Comparison of ENCODE assay signal across 16 mouse cellular contexts in genomic region chr12:32929831-32930513, GRCm38 (mm10). TPM values are rescaled to one million over a fixed set of nuclear protein-coding genes. Genes with fewer than 3 reads are reported as not detected.
DNase-seq lines count a peak whose midpoint lies in the region; ATAC-seq lines count a peak whose summit lies in the region.
"Had no signal": no experiment of that assay in that cellular context is flagged by ENCODE, and none has a peak within 500 bp of the region (broad histone marks: within the 10 kb centered on the region; RNA-seq: fewer than 3 reads in every experiment).

No protein-coding gene starts in this region.

- H3K4me3 ChIP-seq in lung, embryonic 16.5 days (ENCODE audit: low read length): no peak overlapping the region
- H3K4me3 ChIP-seq in intestine, embryonic 15.5 days (replicated peaks): no peak overlapping the region
- no peak overlapping the region for H3K4me3 ChIP-seq in stomach, embryonic 15.5 days (replicated peaks)
- H3K4me3 ChIP-seq: embryonic facial prominence, embryonic 13.5 days; heart, embryonic 13.5 days; hindbrain, embryonic 10.5 days; layer of hippocampus, adult 2 months; left cerebral cortex, adult 2 months had no signal

- 60% methylated on average over 11 of the region's 11 CpGs for whole genome bisulfite sequencing in lung, embryonic 16.5 days
- 69% methylated on average over 11 of the region's 11 CpGs for WGBS in intestine, embryonic 15.5 days
- 74% methylated on average over 11 of the region's 11 CpGs for WGBS in stomach, embryonic 15.5 days

- no peaks in the 10 kb centered on the region for H3K27me3 ChIP-seq in lung, embryonic 16.5 days (ENCODE audit: control insufficient read depth, insufficient read depth, low read depth, low read length)
- H3K27me3 ChIP-seq in intestine, embryonic 15.5 days (replicated peaks): no peaks in the 10 kb centered on the region
- H3K27me3 ChIP-seq in stomach, embryonic 15.5 days (replicated peaks): no peaks in the 10 kb centered on the region
- H3K27me3 ChIP-seq: embryonic facial prominence, embryonic 13.5 days had no signal

- no peaks in the 10 kb centered on the region for H3K36me3 ChIP-seq in lung, embryonic 16.5 days (ENCODE audit: control insufficient read depth, insufficient read depth, low read length)
- no peaks in the 10 kb centered on the region for H3K36me3 ChIP-seq in intestine, embryonic 15.5 days
- no peaks in the 10 kb centered on the region for H3K36me3 ChIP-seq in stomach, embryonic 15.5 days
- H3K36me3 ChIP-seq: embryonic facial prominence, embryonic 13.5 days; heart, embryonic 13.5 days; hindbrain, embryonic 10.5 days had no signal

- H3K27ac ChIP-seq in lung, embryonic 16.5 days (ENCODE audit: low read length): peak overlapping the region; percentile 48; the same call in 1 of the 2 replicates
- H3K27ac ChIP-seq in intestine, embryonic 15.5 days: peak overlapping the region; percentile 48
- H3K27ac ChIP-seq in stomach, embryonic 15.5 days: no peak overlapping the region
- H3K27ac ChIP-seq: embryonic facial prominence, embryonic 13.5 days; heart, embryonic 13.5 days; hindbrain, embryonic 10.5 days; layer of hippocampus, adult 2 months; left cerebral cortex, adult 2 months had no signal

- no peaks in the 10 kb centered on the region for H3K9me3 ChIP-seq in lung, embryonic 16.5 days (ENCODE audit: control insufficient read depth, low read length)
- no peaks in the 10 kb centered on the region for H3K9me3 ChIP-seq in intestine, embryonic 15.5 days
- no peaks in the 10 kb centered on the region for H3K9me3 ChIP-seq in stomach, embryonic 15.5 days
- H3K9me3 ChIP-seq: embryonic facial prominence, embryonic 13.5 days; heart, embryonic 13.5 days; hindbrain, embryonic 10.5 days had no signal

- peaks cover 7% of the 10 kb centered on the region for H3K4me1 ChIP-seq in lung, embryonic 16.5 days (replicated peaks; ENCODE audit: control insufficient read depth, insufficient read depth, low read length)
- H3K4me1 ChIP-seq in intestine, embryonic 15.5 days (replicated peaks): 0 out of 2 replicates have a peak, but pooled peaks cover 9% of the 10 kb centered on the region
- H3K4me1 ChIP-seq in stomach, embryonic 15.5 days: 0 out of 2 replicates have a peak, but pooled peaks cover 6% of the 10 kb centered on the region

- H3K4me2 ChIP-seq in lung, embryonic 16.5 days (ENCODE audit: low read depth, low read length): no peak overlapping the region
- H3K4me2 ChIP-seq in intestine, embryonic 15.5 days (replicated peaks): no peak overlapping the region
- H3K4me2 ChIP-seq in stomach, embryonic 15.5 days: no peak overlapping the region
- H3K4me2 ChIP-seq: embryonic facial prominence, embryonic 13.5 days; heart, embryonic 13.5 days had no signal

- ATAC-seq in lung, embryonic 16.5 days (ENCODE audit: low read depth): 0 out of 2 replicates have a peak, but pooled peaks have one; percentile 26
- peak; percentile 94 for ATAC-seq in intestine, embryonic 15.5 days
- peak; percentile 68 for ATAC-seq in stomach, embryonic 15.5 days (ENCODE audit: insufficient read depth, low FRiP score, low read depth)
- no peak for ATAC-seq in cerebellum, adult (ENCODE audit: insufficient number of reproducible peaks, low FRiP score, low TSS enrichment)

- no peak for DNase-seq in lung, postnatal 25 days (ENCODE audit: low spot score)
- DNase-seq in kidney, postnatal 25 days: peak; percentile 43 to 80
- no peak for DNase-seq in ovary, postnatal 10 days (ENCODE audit: low spot score)
- no peak for DNase-seq in thymus, postnatal 10 days (ENCODE audit: low spot score in 2 of 2)
- DNase-seq: adrenal gland, postnatal 36 days; right cerebral cortex, adult 18-20 months; thymus, postnatal 14 days had no signal

- no peak overlapping the region for H3K9ac ChIP-seq in lung, embryonic 16.5 days (ENCODE audit: low read length)
- H3K9ac ChIP-seq in intestine, embryonic 15.5 days: no peak overlapping the region
- no peak overlapping the region for H3K9ac ChIP-seq in stomach, embryonic 15.5 days
- H3K9ac ChIP-seq: embryonic facial prominence, embryonic 13.5 days; heart, embryonic 13.5 days had no signal

RNA-seq across cellular contexts. Expression of gene Sypl, which starts 23.7 kb away (rescaled TPM):
- polyA plus RNA-seq in lung, embryonic 16.5 days (2015; fragmentation: Nextera tagmentation; extraction: Ambion mirVana): 181 and 182 TPM in 2 replicates
- polyA plus RNA-seq in intestine, embryonic 15.5 days (2015; fragmentation: Nextera tagmentation; extraction: Ambion mirVana): 157 and 159 TPM in 2 replicates
- 162 and 165 TPM in 2 replicates for polyA plus RNA-seq in stomach, embryonic 15.5 days (2015; fragmentation: Nextera tagmentation; extraction: Ambion mirVana)

Comparison
In these comparisons a context has a peak if more than half of its experiments do, and no peak if none do; other contexts are left out.
1. DNase-seq: peak in kidney, postnatal 25 days (2 of 2); none in lung, postnatal 25 days (single experiment), ovary, postnatal 10 days (single experiment) and thymus, postnatal 10 days (0 of 2).